Mouse (Mus musculus) limb, embryonic 10.5 days (tissue): Measurements from ENCODE around the gene Dand5. TPM values are rescaled to one million over a fixed set of nuclear protein-coding genes. Genes with fewer than 3 reads are reported as not detected.

ENCODE experiments used
- DNase-seq: peaks from one replicate; pipeline ENCODE4 v3.0.0-alpha.2; 2017; ENCODE audit warnings: low spot score
- H3K27ac ChIP-seq: fragments of 300-500 bp; sonication (generic); 2 replicates; pipeline ENCODE4 v1.5.1; 2016; ENCODE audit warnings: mild to moderate bottlenecking
- H3K27me3 ChIP-seq: fragments of 300-500 bp; sonication (generic); 2 replicates; pipeline ENCODE4 v1.6.1; 2016; ENCODE audit warnings: low read depth, mild to moderate bottlenecking; ENCODE audit not compliant: poor library complexity, severe bottlenecking
- H3K36me3 ChIP-seq: fragments of 300-500 bp; sonication (generic); 2 replicates; pipeline ENCODE4 v1.6.1; 2016; ENCODE audit warnings: mild to moderate bottlenecking, moderate library complexity
- H3K4me1 ChIP-seq: fragments of 300-500 bp; sonication (generic); 2 replicates; pipeline ENCODE4 v1.6.1; 2016
- H3K4me3 ChIP-seq: fragments of 300-500 bp; sonication (generic); 2 replicates; pipeline ENCODE4 v1.5.1; 2016; ENCODE audit warnings: mild to moderate bottlenecking, moderate library complexity
- H3K9me3 ChIP-seq: fragments of 300-500 bp; sonication (generic); replicated peaks from 2 replicates; pipeline ENCODE4 v1.6.1; 2016; ENCODE audit warnings: mild to moderate bottlenecking
- WGBS: fragments of 180-500 bp; shearing (Covaris S2); methylation state at CpG from one replicate; pipeline ENCODE4 v1.1.7; 2016; 5-methylcytosine and 5-hydroxymethylcytosine counted together
- polyA plus RNA-seq: library from polyadenylated mRNA; unstranded; fragments of >200 nt; fragmentation: Nextera tagmentation; extraction: Ambion mirVana; gene quantifications from 2 replicates; pipeline ENCODE4 v1.2.1, GENCODE M21; 2016

Dand5 gene
- polyA plus RNA-seq, 1 experiment from 2014 or later = 2.7 TPM

- WGBS = under 1% methylated on average over 19 of the region's 19 CpGs
- Histone ChIP-seq H3K4me1 (peaks cover 53% of the 10 kb centered on the region), H3K27me3 (peaks cover 100% of the 10 kb centered on the region), H3K4me3 (peak overlapping the region; percentile 41), H3K36me3 (no peaks in the 10 kb centered on the region), H3K27ac (peak overlapping the region; percentile 51; the same call in 1 of the 2 replicates), H3K9me3 (no peaks in the 10 kb centered on the region)
- peak; percentile 69 for DNase-seq
These were observed 48.8 kb downstream of the Dand5 start for GRCm38 (mm10) chr8:84773833-84774232.

DNA sequence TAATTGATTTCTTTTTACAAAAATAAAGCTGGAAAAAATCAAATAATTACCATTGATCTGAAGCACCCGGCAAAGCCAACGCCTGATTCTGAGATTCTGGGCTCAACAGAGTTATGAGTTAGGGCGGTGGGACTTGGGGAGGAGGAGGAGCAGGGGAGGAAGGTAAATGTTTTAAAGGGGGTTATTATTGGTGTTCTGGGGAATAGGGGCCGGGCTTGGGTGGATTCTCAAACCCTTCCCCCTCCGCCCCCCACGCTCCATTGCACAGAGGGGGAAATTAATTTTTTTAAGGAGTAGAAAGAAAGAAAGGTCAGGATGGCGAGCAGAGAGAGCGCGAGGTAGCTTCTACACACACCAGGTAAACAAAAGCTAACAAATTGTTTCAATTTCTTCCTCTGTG is 49.3 kb downstream of the Dand5 start:
- H3K4me1 ChIP-seq = peaks cover 53% of the 10 kb centered on the region
- peaks cover 100% of the 10 kb centered on the region for H3K27me3 ChIP-seq
- H3K36me3 ChIP-seq = no peaks in the 10 kb centered on the region
- WGBS = 1% methylated on average over 9 of the region's 9 CpGs
- peak overlapping the region; percentile 41; the same call in 1 of the 2 replicates for H3K4me3 ChIP-seq
- DNase-seq = no peak
- no peak overlapping the region for H3K27ac ChIP-seq
- no peaks in the 10 kb centered on the region for H3K9me3 ChIP-seq

GRCm38 (mm10) chr8:84772628-84773027 is 50.0 kb downstream of the Dand5 start:
- no peak for DNase-seq
- H3K27ac ChIP-seq = no peak overlapping the region
- H3K36me3 ChIP-seq = no peaks in the 10 kb centered on the region
- no peaks in the 10 kb centered on the region for H3K9me3 ChIP-seq
- H3K27me3 ChIP-seq = peaks cover 100% of the 10 kb centered on the region
- no peak overlapping the region for H3K4me3 ChIP-seq
- WGBS = 1% methylated on average over 3 of the region's 3 CpGs
- peaks cover 53% of the 10 kb centered on the region for H3K4me1 ChIP-seq

DNA sequence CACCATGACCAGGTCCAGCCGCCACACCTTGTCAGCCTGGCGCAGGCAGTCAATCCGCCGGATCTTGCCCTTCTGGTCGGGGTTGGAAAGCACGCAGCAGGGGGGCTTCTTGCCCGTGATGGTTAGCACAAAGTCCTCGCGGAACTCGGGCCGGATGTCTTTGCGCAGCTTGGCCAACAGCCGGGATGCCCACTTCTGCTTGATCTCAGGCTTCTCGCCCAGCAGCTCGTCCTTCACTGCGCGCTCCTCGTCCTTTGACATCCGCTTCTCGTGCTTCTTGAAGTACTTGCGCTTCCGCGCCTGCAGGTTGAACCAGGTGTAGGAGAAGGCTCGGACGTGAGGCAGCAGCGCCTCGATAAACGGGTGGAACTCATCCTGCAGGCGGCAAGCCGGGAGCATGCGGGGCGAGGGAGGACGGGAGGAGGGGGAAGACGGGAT is 50.7 kb downstream of the Dand5 start:
- Histone ChIP-seq H3K9me3 (no peaks in the 10 kb centered on the region), H3K4me1 (peaks cover 53% of the 10 kb centered on the region), H3K4me3 (peak overlapping the region; percentile 33), H3K27me3 (peaks cover 100% of the 10 kb centered on the region), H3K27ac (no peak overlapping the region), H3K36me3 (no peaks in the 10 kb centered on the region)
- WGBS = under 1% methylated on average over 34 of the region's 34 CpGs
- DNase-seq = peak; percentile 64

GRCm38 (mm10) chr8:84771000-84771687 is 51.5 kb downstream of the Dand5 start:
- Histone ChIP-seq H3K36me3 (no peaks in the 10 kb centered on the region), H3K4me3 (no peak overlapping the region), H3K27me3 (peaks cover 100% of the 10 kb centered on the region), H3K27ac (no peak overlapping the region), H3K4me1 (peaks cover 59% of the 10 kb centered on the region), H3K9me3 (no peaks in the 10 kb centered on the region)
- WGBS = 18% methylated on average over 5 of the region's 5 CpGs
- DNase-seq = no peak

GRCm38 (mm10) chr8:84770100-84770953 is 52.3 kb downstream of the Dand5 start:
- DNase-seq = no peak
- no peak overlapping the region for H3K27ac ChIP-seq
- WGBS = 23% methylated on average over 12 of the region's 12 CpGs
- H3K36me3 ChIP-seq = no peaks in the 10 kb centered on the region
- H3K27me3 ChIP-seq = peaks cover 100% of the 10 kb centered on the region
- H3K9me3 ChIP-seq = no peaks in the 10 kb centered on the region
- H3K4me1 ChIP-seq = peaks cover 64% of the 10 kb centered on the region
- H3K4me3 ChIP-seq = no peak overlapping the region

DNA sequence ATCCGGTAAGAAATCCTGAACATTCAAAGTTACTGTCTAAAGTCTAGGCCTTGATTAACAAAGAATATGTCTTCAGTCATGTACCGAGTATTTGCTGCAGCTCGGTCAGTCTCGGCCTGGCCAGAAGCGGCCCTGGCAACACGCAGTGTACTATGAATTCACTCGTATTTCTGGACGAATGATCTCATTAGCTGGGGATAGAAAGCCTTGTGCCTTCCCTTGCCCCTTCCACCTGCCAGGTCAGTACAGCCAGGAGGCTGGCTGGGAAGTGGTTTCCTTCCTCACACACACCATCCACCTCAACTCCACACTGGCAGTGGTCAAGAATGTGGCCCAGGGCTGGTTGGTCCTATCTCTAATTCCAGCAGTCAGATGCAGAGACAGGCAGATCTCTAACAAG is 53.3 kb downstream of the Dand5 start:
- WGBS = 88% methylated on average over 8 of the region's 8 CpGs
- no peaks in the 10 kb centered on the region for H3K36me3 ChIP-seq
- H3K4me3 ChIP-seq = no peak overlapping the region
- no peak for DNase-seq
- H3K27ac ChIP-seq = no peak overlapping the region
- peaks cover 59% of the 10 kb centered on the region for H3K4me1 ChIP-seq
- H3K27me3 ChIP-seq = peaks cover 100% of the 10 kb centered on the region
- no peaks in the 10 kb centered on the region for H3K9me3 ChIP-seq

DNA sequence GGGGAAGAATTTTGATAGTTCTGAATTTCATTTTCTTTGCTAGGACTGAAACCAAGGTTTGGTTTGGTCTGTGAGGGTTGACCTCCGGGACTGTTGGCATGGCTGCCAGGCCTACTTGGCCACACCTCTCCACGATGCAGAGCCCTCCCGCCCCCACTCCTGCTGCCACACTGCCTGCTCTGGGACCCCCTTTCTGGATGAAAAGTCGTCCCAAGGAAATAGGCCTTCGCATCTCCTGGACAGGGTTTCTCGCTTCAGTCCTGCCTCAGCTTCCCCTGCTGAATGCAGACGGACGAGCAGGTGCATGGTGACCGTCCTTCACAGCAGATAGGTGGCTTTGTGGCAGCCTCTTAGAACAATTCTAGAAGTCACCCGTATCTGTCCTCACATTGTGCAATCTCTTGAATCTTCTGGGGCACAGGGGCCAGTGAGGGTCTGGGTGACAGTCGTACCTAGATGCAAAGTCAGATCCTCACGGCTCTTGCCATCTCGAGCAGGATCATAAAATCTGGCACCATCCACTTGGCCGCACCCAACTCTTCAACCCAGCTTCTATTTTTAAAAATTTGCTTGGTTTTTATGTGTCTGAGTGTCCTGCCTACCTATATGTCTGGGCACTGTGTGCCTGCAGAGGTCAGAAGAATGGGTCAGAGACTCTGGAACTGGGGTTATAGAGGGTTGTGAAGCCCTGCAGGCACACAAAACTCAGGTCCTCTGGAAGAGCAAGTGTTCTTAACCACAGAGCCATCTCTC is 54.1 kb downstream of the Dand5 start:
- 84% methylated on average over 14 of the region's 14 CpGs for WGBS
- Histone ChIP-seq H3K27me3 (peaks cover 100% of the 10 kb centered on the region), H3K4me1 (peaks cover 51% of the 10 kb centered on the region)

GRCm38 (mm10) chr8:84767221-84767620 is 55.4 kb downstream of the Dand5 start:
- Histone ChIP-seq H3K27me3 (peaks cover 100% of the 10 kb centered on the region), H3K9me3 (no peaks in the 10 kb centered on the region), H3K4me1 (peaks cover 39% of the 10 kb centered on the region), H3K27ac (no peak overlapping the region), H3K4me3 (no peak overlapping the region), H3K36me3 (no peaks in the 10 kb centered on the region)
- WGBS = 78% methylated on average over 10 of the region's 10 CpGs
- no peak for DNase-seq

More for the DNA sequence above, 54.1 kb downstream of the Dand5 start:
- no peak overlapping the region for H3K27ac ChIP-seq
- H3K4me3 ChIP-seq = no peak overlapping the region
- no peaks in the 10 kb centered on the region for H3K9me3 ChIP-seq
- H3K36me3 ChIP-seq = no peaks in the 10 kb centered on the region
- no peak for DNase-seq

DNA sequence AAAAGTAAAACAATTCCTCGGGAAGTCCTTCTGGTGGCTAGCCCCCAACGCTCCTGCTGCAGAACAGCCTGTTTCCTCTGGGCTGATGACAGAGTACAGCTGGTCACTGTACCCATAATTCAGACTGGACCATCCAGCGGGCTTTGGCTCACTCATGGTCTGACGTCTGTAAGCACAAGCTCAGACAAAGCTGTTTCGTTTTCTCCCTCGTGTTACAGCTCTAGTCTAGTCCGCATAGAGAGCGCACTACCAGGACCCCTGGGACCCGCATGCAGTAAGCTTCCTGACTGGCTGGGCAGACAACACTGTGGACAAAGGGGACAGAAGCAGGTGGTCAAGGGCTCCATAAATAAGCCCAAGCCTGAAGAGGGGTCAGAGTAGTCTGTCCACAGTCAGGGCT is 56.2 kb downstream of the Dand5 start:
- H3K27ac ChIP-seq = peak overlapping the region; percentile 4; the same call in 1 of the 2 replicates
- DNase-seq = no peak
- H3K36me3 ChIP-seq = no peaks in the 10 kb centered on the region
- WGBS = 75% methylated on average over 9 of the region's 9 CpGs
- no peaks in the 10 kb centered on the region for H3K9me3 ChIP-seq
- H3K4me3 ChIP-seq = no peak overlapping the region
- H3K27me3 ChIP-seq = peaks cover 100% of the 10 kb centered on the region
- H3K4me1 ChIP-seq = peaks cover 31% of the 10 kb centered on the region; the same call in 1 of the 2 replicates

DNA sequence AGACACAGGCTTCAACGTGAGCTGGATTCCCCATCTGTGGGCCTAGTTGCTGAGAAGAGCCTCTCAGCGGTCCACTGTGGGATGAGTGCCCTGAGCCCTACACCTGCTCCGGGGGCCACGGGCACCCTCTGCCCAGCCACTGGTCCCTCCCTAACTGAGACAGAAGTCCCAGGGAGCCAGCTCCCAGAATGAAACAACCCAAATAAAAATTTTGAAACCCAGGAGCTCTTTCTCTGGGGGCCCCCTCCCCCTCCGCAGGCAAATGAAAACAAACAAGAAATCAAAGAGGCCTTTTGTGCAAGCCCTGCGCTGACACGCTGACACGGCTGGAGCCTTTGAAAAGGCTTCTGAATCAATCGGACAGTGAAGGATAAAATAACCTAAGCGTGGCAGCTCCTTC is 57.0 kb downstream of the Dand5 start:
- Histone ChIP-seq H3K27ac (peak overlapping the region; percentile 21; the same call in 1 of the 2 replicates), H3K36me3 (no peaks in the 10 kb centered on the region), H3K9me3 (no peaks in the 10 kb centered on the region), H3K27me3 (peaks cover 100% of the 10 kb centered on the region), H3K4me3 (no peak overlapping the region), H3K4me1 (peaks cover 30% of the 10 kb centered on the region)
- DNase-seq = no peak
- whole genome bisulfite sequencing = 28% methylated on average over 10 of the region's 10 CpGs
